Mouse (Mus musculus): ENCODE measurements around the gene Mapk11. TPM values are rescaled to one million over a fixed set of nuclear protein-coding genes. Genes with fewer than 3 reads are reported as not detected.

The Mapk11 gene
- polyA plus RNA-seq (2016; fragmentation: Nextera tagmentation; extraction: Ambion mirVana): 1.8 TPM in 2 replicates

- peak; percentile 45; the same call in 1 of the 2 replicates for ATAC-seq
- peaks cover 71% of the 10 kb centered on the region for H3K27me3 ChIP-seq (replicated peaks)
- no peaks in the 10 kb centered on the region for H3K9me3 ChIP-seq (replicated peaks)
- H3K9ac ChIP-seq: peak within 1 kb of the TSS; percentile 48; the same call in 1 of the 2 replicates
- H3K4me2 ChIP-seq: peak within 1 kb of the TSS; percentile 87
- H3K27ac ChIP-seq: no peak within 1 kb of the TSS
- H3K4me3 ChIP-seq: peak within 1 kb of the TSS; percentile 64
- peaks cover 2% of the 10 kb centered on the region; the same call in 1 of the 2 replicates for H3K36me3 ChIP-seq
- H3K4me1 ChIP-seq: peaks cover 22% of the 10 kb centered on the region
- 1% methylated on average over 58 of the region's 61 CpGs for WGBS (ENCODE audit: insufficient replicate concordance)
These were observed at the start of gene Mapk11 for GRCm38 (mm10) chr15:89149271-89150040. Gene Mapk11 (minus strand): TSS chr15:89149628.

- H3K4me2 ChIP-seq: peak overlapping the region; percentile 90
- H3K27me3 ChIP-seq (replicated peaks): no peaks in the 10 kb centered on the region
- H3K4me3 ChIP-seq: peak overlapping the region; percentile 85
- no peak overlapping the region; the same call in 1 of the 2 replicates for H3K27ac ChIP-seq
- peak overlapping the region; percentile 91; the same call in 1 of the 2 replicates for H3K9ac ChIP-seq
- peaks cover 4% of the 10 kb centered on the region for H3K9me3 ChIP-seq (replicated peaks)
- H3K4me1 ChIP-seq: peaks cover 22% of the 10 kb centered on the region
- H3K36me3 ChIP-seq: no peaks in the 10 kb centered on the region
- ATAC-seq: no peak
- WGBS (ENCODE audit: insufficient replicate concordance): 72% methylated on average over 15 of the region's 15 CpGs
These were observed 47.6 kb upstream of the Mapk11 start for GRCm38 (mm10) chr15:89197056-89197455.

- Histone ChIP-seq H3K4me1 (peaks cover 22% of the 10 kb centered on the region), H3K9me3 (replicated peaks) (no peaks in the 10 kb centered on the region), H3K27ac (peak within 1 kb of the TSS; percentile 98), H3K36me3 (no peaks in the 10 kb centered on the region), H3K4me2 (peak within 1 kb of the TSS; percentile 90), H3K27me3 (replicated peaks) (no peaks in the 10 kb centered on the region), H3K9ac (peak within 1 kb of the TSS; percentile 91), H3K4me3 (peak within 1 kb of the TSS; percentile 85)
- WGBS (ENCODE audit: insufficient replicate concordance): 0% methylated on average over 38 of the region's 38 CpGs
- peak; percentile 98 for ATAC-seq
These were observed 46.9 kb upstream of the Mapk11 start, which contains the start of gene Dennd6b for GRCm38 (mm10) chr15:89196313-89196706. Gene Dennd6b (minus strand): TSS chr15:89196496.

- Histone ChIP-seq H3K9ac (peak overlapping the region; percentile 91), H3K4me2 (peak overlapping the region; percentile 90), H3K4me1 (peaks cover 22% of the 10 kb centered on the region), H3K27ac (peak overlapping the region; percentile 98), H3K36me3 (0 out of 2 replicates have a peak, but pooled peaks cover under 1% of the 10 kb centered on the region), H3K4me3 (peak overlapping the region; percentile 85), H3K27me3 (replicated peaks) (no peaks in the 10 kb centered on the region), H3K9me3 (replicated peaks) (no peaks in the 10 kb centered on the region)
- 2% methylated on average over 25 of the region's 25 CpGs for WGBS (ENCODE audit: insufficient replicate concordance)
- ATAC-seq: peak; percentile 92
These were observed 46.4 kb upstream of the Mapk11 start for GRCm38 (mm10) chr15:89195690-89196312.

- no peaks in the 10 kb centered on the region for H3K9me3 ChIP-seq (replicated peaks)
- peaks cover 22% of the 10 kb centered on the region for H3K4me1 ChIP-seq
- H3K36me3 ChIP-seq: peaks cover 6% of the 10 kb centered on the region; the same call in 1 of the 2 replicates
- ATAC-seq: no peak
- 25% methylated on average over 6 of the region's 6 CpGs for WGBS (ENCODE audit: insufficient replicate concordance)
- H3K4me3 ChIP-seq: peak overlapping the region; percentile 85
- H3K27ac ChIP-seq: peak overlapping the region; percentile 98
- H3K9ac ChIP-seq: peak overlapping the region; percentile 91
- H3K27me3 ChIP-seq (replicated peaks): no peaks in the 10 kb centered on the region
- H3K4me2 ChIP-seq: peak overlapping the region; percentile 90
These were observed 45.8 kb upstream of the Mapk11 start for GRCm38 (mm10) chr15:89195261-89195681.

GRCm38 (mm10) chr15:89184937-89185227 is 35.5 kb upstream of the Mapk11 start:
- Histone ChIP-seq H3K4me2 (no peak overlapping the region), H3K9me3 (replicated peaks) (no peaks in the 10 kb centered on the region), H3K27me3 (replicated peaks) (peaks cover 30% of the 10 kb centered on the region), H3K36me3 (peaks cover 32% of the 10 kb centered on the region), H3K9ac (no peak overlapping the region), H3K4me3 (no peak overlapping the region), H3K4me1 (peaks cover 28% of the 10 kb centered on the region), H3K27ac (no peak overlapping the region)
- 75% methylated on average over 5 of the region's 5 CpGs for WGBS (ENCODE audit: insufficient replicate concordance)
- no peak for ATAC-seq

- no peak for ATAC-seq
- 65% methylated on average over 5 of the region's 5 CpGs for WGBS (ENCODE audit: insufficient replicate concordance)
- peaks cover 31% of the 10 kb centered on the region for H3K36me3 ChIP-seq
- no peak overlapping the region for H3K4me2 ChIP-seq
- H3K9ac ChIP-seq: no peak overlapping the region
- H3K4me1 ChIP-seq: peaks cover 33% of the 10 kb centered on the region
- no peak overlapping the region for H3K27ac ChIP-seq
- H3K4me3 ChIP-seq: no peak overlapping the region
- H3K27me3 ChIP-seq (replicated peaks): peaks cover 35% of the 10 kb centered on the region
- H3K9me3 ChIP-seq (replicated peaks): no peaks in the 10 kb centered on the region
These were observed 34.9 kb upstream of the Mapk11 start for GRCm38 (mm10) chr15:89184141-89184936.

- no peaks in the 10 kb centered on the region for H3K9me3 ChIP-seq (replicated peaks)
- H3K27ac ChIP-seq: peak overlapping the region; percentile 11; the same call in 1 of the 2 replicates
- peaks cover 49% of the 10 kb centered on the region for H3K27me3 ChIP-seq (replicated peaks)
- no peak overlapping the region for H3K4me3 ChIP-seq
- peaks cover 47% of the 10 kb centered on the region for H3K4me1 ChIP-seq
- H3K36me3 ChIP-seq: peaks cover 24% of the 10 kb centered on the region
- no peak overlapping the region for H3K9ac ChIP-seq
- H3K4me2 ChIP-seq: no peak overlapping the region
- WGBS (ENCODE audit: insufficient replicate concordance): 62% methylated on average over 5 of the region's 5 CpGs
- no peak for ATAC-seq
These were observed 33.4 kb upstream of the Mapk11 start for GRCm38 (mm10) chr15:89182842-89183241.

GRCm38 (mm10) chr15:89182328-89182741 is 32.9 kb upstream of the Mapk11 start:
- 21% methylated on average over 6 of the region's 6 CpGs for WGBS (ENCODE audit: insufficient replicate concordance)
- Histone ChIP-seq H3K4me2 (no peak overlapping the region), H3K9me3 (replicated peaks) (no peaks in the 10 kb centered on the region), H3K9ac (no peak overlapping the region), H3K36me3 (peaks cover 20% of the 10 kb centered on the region), H3K4me1 (peaks cover 53% of the 10 kb centered on the region), H3K27me3 (replicated peaks) (peaks cover 49% of the 10 kb centered on the region), H3K4me3 (no peak overlapping the region), H3K27ac (peak overlapping the region; percentile 11; the same call in 1 of the 2 replicates)
- no peak for ATAC-seq

GRCm38 (mm10) chr15:89181561-89182270 is 32.3 kb upstream of the Mapk11 start:
- H3K9me3 ChIP-seq (replicated peaks): no peaks in the 10 kb centered on the region
- H3K36me3 ChIP-seq: peaks cover 14% of the 10 kb centered on the region; the same call in 1 of the 2 replicates
- H3K4me3 ChIP-seq: no peak overlapping the region
- peak overlapping the region; percentile 77; the same call in 1 of the 2 replicates for H3K4me2 ChIP-seq
- H3K27me3 ChIP-seq (replicated peaks): peaks cover 49% of the 10 kb centered on the region
- H3K4me1 ChIP-seq: peaks cover 59% of the 10 kb centered on the region
- no peak for ATAC-seq
- WGBS (ENCODE audit: insufficient replicate concordance): 33% methylated on average over 10 of the region's 10 CpGs
- H3K27ac ChIP-seq: peak overlapping the region; percentile 11; the same call in 1 of the 2 replicates
- H3K9ac ChIP-seq: no peak overlapping the region

Measured in liver, embryonic 12.5 days (tissue).